Mouse (Mus musculus) adrenal gland, postnatal 4 days (tissue): ENCODE data around the gene Cela3a. TPM values are rescaled to one million over a fixed set of nuclear protein-coding genes. Genes with fewer than 3 reads are reported as not detected.
"Not testable (repeated sequence)": the region's sequence is repeated elsewhere in the genome, so short reads cannot be mapped to it uniquely, and the experiment has no call there.

ENCODE experiments used
- DNase-seq, 2 experiments: peaks; one replicate each; pipeline ENCODE4 v3.0.0; 2021 to 2022; ENCODE audit warnings: low spot score in 2 of 2, mixed read lengths in 2 of 2
- long read RNA-seq, 2 experiments: library from polyadenylated mRNA; stranded (forward); transcript quantifications; one replicate each; pipeline ENCODE4 v2.0.0; 2021
- total RNA-seq, 2 experiments: library from RNA; stranded (reverse); gene quantifications; 2 replicates each; pipeline ENCODE4 v1.2.3; 2021

The Cela3a gene
- 1 to 10 TPM in 1 of 2 experiments, not detected in 1; 8.3 TPM for total RNA-seq
- long read RNA-seq, experiment 1 = 0 reads
- long read RNA-seq, experiment 2 = 0 reads

DNA sequence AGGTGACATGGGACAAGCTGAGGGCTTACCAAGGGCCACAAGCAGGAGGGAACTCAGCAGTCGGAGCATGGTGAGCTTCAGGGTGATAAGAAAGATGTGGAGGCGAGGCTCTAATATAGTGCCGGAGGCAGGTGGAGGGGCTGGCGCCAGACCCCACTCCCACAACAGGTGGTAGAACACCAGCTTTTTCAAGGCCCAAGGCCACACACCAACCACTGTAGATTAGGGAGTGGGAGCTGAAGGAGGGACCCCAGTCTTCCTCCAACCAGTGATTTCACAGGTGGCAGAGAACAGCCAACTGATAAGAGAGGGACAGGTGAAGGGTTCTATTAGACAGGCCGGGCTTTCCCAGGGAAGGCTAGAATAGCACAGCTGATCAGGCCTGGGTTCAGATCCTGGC lies at the start of gene Cela3a:
Gene Cela3a (minus strand): TSS at position 101 of the 400 bp plus-strand sequence.
- DNase-seq = no peak

DNA sequence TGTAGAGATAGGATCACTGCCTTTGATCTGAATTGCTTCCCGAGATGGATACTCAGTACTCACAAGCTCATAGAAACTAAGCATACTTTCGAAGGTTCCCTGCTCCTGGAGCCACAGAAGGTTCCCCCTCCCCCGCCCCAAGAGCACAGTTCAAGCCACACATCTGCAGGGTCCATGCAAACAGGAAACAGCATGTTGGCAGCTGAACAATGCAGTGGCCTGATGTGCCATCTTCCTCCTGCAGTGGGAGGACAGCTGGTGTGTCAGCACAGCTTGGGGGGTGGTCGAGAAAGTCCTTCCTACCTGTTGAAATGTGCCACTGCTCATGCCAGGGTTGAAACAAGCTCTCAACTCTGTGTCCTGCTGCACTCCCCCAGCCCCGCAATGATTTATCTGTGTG lies 49.3 kb upstream of the Cela3a start:
- no peak for DNase-seq

DNA sequence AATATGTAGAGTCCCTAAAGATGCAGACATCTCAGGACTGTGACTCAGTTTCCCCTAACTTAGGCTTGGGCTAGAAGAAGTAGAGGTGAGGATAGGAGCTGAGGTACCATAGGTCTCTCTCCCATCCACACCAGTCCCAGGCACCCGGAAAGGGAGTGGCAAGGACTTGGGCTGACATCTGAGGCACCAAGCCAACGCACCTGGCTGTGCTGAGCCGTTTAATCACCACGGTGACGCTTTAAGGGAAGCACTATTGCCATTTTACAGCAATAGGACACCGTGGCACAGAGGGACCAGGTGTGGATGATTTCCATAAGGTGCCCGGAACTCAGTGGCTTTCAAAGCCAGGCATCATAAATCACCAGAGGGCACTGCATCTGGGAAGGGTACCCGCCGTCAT lies 48.7 kb upstream of the Cela3a start:
- no peak for DNase-seq

GRCm38 (mm10) chr4:137457292-137457691 lies 47.7 kb upstream of the Cela3a start:
- DNase-seq = no peak

- DNase-seq = no peak
These were observed 47.0 kb upstream of the Cela3a start for GRCm38 (mm10) chr4:137456581-137456980.

- DNase-seq = no peak
These were observed 45.0 kb upstream of the Cela3a start for GRCm38 (mm10) chr4:137454582-137454981.

DNA sequence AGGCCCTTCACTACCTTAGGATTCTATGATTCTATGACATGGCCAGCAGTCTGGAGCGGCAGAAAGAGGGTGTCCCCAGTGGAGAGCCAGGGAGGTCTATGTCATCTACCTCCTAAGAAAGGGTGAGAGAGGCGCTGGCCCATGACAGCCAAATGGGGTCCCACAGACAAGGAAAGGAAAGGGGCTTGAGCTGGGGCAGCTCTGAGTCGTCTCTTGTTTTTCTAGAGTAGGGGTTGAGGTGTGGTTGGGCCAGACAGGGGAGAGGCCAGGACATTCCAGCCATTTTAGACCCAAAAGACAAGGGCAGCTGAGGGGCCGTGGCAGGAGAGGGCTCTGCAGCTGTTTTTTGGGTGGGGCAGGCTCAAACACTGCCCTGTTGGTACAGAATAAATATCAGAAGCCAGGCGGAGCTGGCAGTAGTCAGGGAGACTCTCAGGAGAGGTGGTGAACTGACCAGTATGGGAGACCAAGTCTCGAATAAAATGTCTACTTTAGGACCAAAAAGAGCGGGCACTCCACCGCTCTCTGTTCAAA lies 43.7 kb upstream of the Cela3a start, which contains the start of gene 1700013G24Rik:
Gene 1700013G24Rik (plus strand): TSS at position 51 of the 534 bp plus-strand sequence.
- DNase-seq = no peak

- no peak for DNase-seq
These were observed 42.6 kb upstream of the Cela3a start for GRCm38 (mm10) chr4:137452190-137452589.

GRCm38 (mm10) chr4:137449715-137450114 lies 40.1 kb upstream of the Cela3a start:
- no peak for DNase-seq

- DNase-seq = no peak
These were observed 39.5 kb upstream of the Cela3a start for GRCm38 (mm10) chr4:137449132-137449531.

GRCm38 (mm10) chr4:137448641-137449040 lies 39.0 kb upstream of the Cela3a start:
- DNase-seq = no peak

- peak; percentile 31 to 50 for DNase-seq
These were observed 38.6 kb upstream of the Cela3a start for GRCm38 (mm10) chr4:137448197-137448596.

DNA sequence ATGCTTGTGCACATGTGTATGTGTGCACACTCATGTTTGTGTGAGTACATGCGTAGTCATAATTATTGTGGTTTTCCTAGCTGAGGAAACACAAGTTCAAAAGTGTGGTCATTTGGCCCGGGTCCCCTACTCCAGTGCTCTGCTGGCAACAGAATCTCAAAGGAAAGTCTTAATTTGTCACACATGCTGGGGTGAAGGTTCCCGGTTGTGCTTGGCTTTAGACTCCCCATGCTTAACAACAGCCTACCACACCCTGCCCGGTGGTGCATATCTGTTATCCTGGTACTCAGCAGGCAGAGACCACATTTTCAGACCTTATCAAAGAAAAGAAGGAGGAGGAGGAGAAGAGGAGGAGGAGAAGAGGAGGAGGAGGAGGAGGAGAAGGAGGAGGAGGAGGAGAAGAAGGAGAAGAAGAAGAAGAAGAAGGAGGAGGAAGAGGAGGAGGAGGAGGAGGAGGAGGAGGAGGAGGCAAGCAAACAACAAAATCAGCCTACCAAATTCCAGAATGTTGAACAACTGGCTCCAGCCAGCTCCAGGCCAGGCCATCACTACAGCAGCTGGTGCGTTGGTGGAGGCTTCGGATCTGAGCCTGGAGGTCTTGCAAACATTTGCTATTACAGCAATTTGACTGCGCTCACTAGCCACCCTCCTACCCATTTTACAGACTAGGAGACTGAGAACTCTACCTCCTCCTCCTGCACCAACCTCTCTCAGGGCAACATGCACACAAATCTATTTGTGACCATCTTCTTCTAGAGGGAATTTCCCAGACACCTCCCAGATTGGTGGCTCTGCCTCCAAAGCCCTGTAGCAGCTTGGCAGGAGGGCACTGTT lies 38.0 kb upstream of the Cela3a start:
- no peak for DNase-seq

DNA sequence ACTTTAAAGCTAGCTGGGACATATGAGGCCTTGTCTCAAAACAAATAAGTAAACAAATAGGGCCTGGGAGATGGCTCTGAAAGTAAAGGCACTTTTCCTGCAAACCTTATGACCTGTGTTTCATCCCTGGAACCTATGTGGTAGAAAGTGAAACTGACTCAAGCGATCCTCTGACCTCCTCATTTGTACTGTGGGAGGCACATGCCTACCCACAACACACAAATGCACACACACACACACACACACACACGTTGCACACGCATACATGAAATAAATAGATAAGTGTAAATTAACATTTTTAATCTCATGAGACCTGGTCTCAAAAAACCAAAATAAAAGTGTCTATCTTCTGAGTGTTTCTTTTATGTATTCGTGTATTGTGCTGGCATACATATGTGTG lies 36.3 kb upstream of the Cela3a start:
- DNase-seq = no peak

GRCm38 (mm10) chr4:137443625-137444024 lies 34.0 kb upstream of the Cela3a start:
- peak; percentile 46 to 58 for DNase-seq

DNA sequence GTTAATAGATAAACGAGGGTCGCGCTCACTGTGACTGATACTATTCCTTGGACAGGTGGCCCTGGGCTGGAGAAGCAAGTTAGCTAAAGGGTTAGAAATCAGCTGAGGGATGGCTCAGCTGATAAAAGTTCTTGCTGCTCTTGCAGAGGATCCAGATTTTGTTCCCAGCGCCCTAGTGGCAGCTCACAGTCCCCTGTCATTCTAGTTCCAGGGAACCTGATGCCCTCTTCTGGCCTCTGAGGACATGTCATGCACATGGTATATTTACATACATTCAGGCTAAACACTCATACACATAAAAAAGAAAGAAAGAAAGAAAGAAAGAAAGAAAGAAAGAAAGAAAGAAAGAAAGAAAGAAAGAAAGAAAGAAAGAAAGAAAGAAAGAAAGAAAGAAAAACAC lies 31.7 kb upstream of the Cela3a start:
- DNase-seq = no peak

GRCm38 (mm10) chr4:137438842-137439241 lies 29.3 kb upstream of the Cela3a start:
- no peak for DNase-seq

DNA sequence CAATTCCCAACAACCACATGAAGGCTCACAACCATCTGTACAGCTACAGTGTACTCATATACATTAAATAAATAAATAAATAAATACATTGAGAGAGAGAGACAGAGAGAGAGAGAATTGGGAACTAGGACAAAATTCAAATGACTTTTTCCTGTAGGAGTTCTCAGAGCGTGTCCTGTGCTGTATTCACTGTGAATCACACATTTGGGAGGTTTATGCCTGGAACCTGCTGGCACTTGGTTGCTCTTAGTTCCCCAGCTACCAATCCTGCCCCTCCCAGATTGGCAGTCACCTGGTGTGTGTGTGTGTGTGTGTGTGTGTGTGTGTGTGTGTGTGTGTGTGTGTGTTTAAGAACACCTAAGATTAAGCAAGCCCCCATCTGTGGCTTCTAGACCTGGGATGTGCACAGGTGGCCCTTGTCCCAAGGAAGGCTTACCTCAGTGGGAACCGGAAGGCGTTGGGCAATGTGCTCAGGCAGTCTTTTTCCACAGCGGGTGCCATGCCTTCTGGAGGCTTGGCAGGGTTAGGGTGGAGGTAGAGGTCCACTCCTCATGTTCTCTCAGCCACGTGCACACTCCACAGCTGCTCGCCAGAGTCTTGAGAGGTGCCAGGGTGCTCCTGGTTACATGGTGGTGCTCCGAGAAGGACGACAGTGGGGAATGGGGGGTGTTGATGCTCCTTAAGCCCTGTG lies 27.5 kb upstream of the Cela3a start:
- no peak for DNase-seq

DNA sequence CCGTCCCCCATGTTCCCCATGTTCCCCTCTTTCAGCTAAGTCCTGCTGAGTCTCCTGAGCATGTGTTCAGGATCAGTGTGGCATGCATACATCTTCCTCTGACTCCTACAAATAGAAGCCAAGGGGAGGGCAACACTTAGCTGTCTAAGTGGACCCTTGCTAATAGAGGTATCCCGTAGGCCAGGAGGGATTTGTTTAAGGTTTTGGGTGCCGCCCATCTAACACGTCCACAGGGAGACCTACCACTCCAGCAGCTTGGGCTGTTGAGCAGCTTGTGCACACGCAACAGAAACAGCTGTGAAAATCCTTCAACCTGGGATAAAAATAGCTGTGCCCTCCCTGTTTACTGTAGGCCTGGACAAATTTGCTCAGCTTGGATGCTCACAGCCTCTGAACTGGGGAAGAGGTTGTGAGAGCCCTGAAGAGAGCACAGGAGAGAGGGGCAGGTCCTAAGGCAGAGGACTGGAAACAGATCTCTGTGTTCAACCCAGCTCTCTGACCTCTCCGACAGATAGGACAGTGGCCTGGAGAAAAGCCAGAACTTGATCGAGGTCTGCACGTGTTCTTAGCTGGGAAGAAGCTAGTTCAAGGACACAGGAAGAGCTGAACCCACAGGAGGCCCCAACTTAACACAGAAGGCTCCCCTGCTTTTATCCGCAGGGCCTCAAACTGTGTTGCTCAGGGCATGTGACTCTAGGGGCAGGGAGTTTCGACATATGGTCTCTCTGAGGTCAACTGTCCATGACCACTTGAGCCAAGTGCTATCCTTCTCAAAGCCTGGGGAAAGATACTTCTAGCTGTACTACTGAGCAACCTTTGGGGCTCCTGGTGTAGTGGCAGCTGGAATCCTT lies 23.3 kb upstream of the Cela3a start:
- DNase-seq = not testable (repeated sequence)

- no peak for DNase-seq
These were observed 20.9 kb upstream of the Cela3a start, which contains the start of gene Cela3b for GRCm38 (mm10) chr4:137430502-137430901. TSS of gene Cela3b (minus strand) at chr4:137430540.
